Mouse (Mus musculus): ENCODE measurements around the gene Vat1. TPM values are rescaled to one million over a fixed set of nuclear protein-coding genes. Genes with fewer than 3 reads are reported as not detected.
A peak's percentile ranks its signal among the peaks of the same experiment; 100 is the strongest.

Vat1 gene
- total and polyA plus RNA-seq, 3 experiments, result 14.9 to 49.4 (median 29.9) TPM

GRCm38 (mm10) chr11:101485509-101486028, 19.5 kb upstream of the Vat1 start (continued):
- TF ChIP-seq RAD21 (IDR thresholded peaks at IDR 0.05; ENCODE audit: low read depth, low read length), result no peak

GRCm38 (mm10) chr11:101484814-101485213, 18.8 kb upstream of the Vat1 start:
- H3K9ac ChIP-seq (ENCODE audit: insufficient read depth, low read depth), result no peak overlapping the region

GRCm38 (mm10) chr11:101484245-101484644, 18.2 kb upstream of the Vat1 start:
- peaks cover 1 to 6% of the 10 kb centered on the region in 2 experiments; a peak in 3 of 4 replicates for H3K4me1 ChIP-seq (ENCODE audit: control insufficient read depth in 1 of 2, insufficient read depth in 2 of 2)
- H3K79me2 ChIP-seq (replicated peaks; ENCODE audit: control insufficient read depth, extremely low read depth, insufficient read depth, poor library complexity, severe bottlenecking), result no peaks in the 10 kb centered on the region
- no peak overlapping the region for H3K4me3 ChIP-seq (replicated peaks in 1 of 3; ENCODE audit: low read depth in 2 of 3, low read length in 2 of 3, poor library complexity in 1 of 3)
- no peak overlapping the region for H3K27ac ChIP-seq (ENCODE audit: insufficient read depth, low read depth)
- no peak for DNase-seq (ENCODE audit: extremely low read depth)
- in situ Hi-C loops (cut with MboI; ENCODE audit: low pct_ligation_motif_present, low pct_unique_long_range_greater_than_20kb, low sequenced_read_pairs) (no loop called here), dilution Hi-C loops (cut with MboI; ENCODE audit: extremely low pct_ligation_motif_present, extremely low pct_unique_long_range_greater_than_20kb, low sequenced_read_pairs) (no loop called here)
- peaks cover 21 to 36% of the 10 kb centered on the region in 2 experiments for H3K36me3 ChIP-seq (replicated peaks in 1 of 2; ENCODE audit: control insufficient read depth in 1 of 2, insufficient read depth in 1 of 2, low read length in 1 of 2)
- TF ChIP-seq ELF1 (IDR thresholded peaks at IDR 0.05; ENCODE audit: low read depth, low read length) (no peak), USF2 (conservative IDR thresholded peaks at IDR 0.05; ENCODE audit: low read depth, low read length) (no peak), UBTF (IDR thresholded peaks at IDR 0.05; ENCODE audit: low read depth, low read length) (no peak), POLR2A (IDR thresholded peaks at IDR 0.05; ENCODE audit: low read depth, low read length) (no peak), TCF12 (IDR thresholded peaks at IDR 0.05; ENCODE audit: low read depth, low read length) (no peak), TBP (conservative IDR thresholded peaks at IDR 0.05; ENCODE audit: low read depth, low read length) (no peak), NRF1 (IDR thresholded peaks at IDR 0.05; ENCODE audit: low read depth, low read length) (no peak), PAX5 (IDR thresholded peaks at IDR 0.05; ENCODE audit: low read length) (no peak), NELFE (IDR thresholded peaks at IDR 0.05; ENCODE audit: low read depth, low read length) (no peak), BHLHE40 (IDR thresholded peaks at IDR 0.05; ENCODE audit: low read depth, low read length) (no peak), MYC (IDR thresholded peaks at IDR 0.05; ENCODE audit: low read depth, low read length) (no peak), EP300 (IDR thresholded peaks at IDR 0.05; ENCODE audit: low read length) (no peak), HCFC1 (IDR thresholded peaks at IDR 0.05; ENCODE audit: low read depth, low read length) (no peak)
- no peaks in the 10 kb centered on the region for H3K9me3 ChIP-seq (replicated peaks; ENCODE audit: low read length)
- no peaks in the 10 kb centered on the region for H3K27me3 ChIP-seq (replicated peaks)
- H3K9ac ChIP-seq (ENCODE audit: insufficient read depth, low read depth), result no peak overlapping the region
- no peak overlapping the region for H3K4me2 ChIP-seq (ENCODE audit: insufficient read depth, low read depth, poor library complexity, severe bottlenecking)

More at GRCm38 (mm10) chr11:101484814-101485213, 18.8 kb upstream of the Vat1 start:
- H3K27ac ChIP-seq (ENCODE audit: insufficient read depth, low read depth), result no peak overlapping the region
- H3K4me1 ChIP-seq (ENCODE audit: control insufficient read depth in 1 of 2, insufficient read depth in 2 of 2), result peaks cover 0 to 6% of the 10 kb centered on the region in 2 experiments; a peak in 1 of 4 replicates
- no peaks in the 10 kb centered on the region for H3K27me3 ChIP-seq (replicated peaks)
- H3K4me3 ChIP-seq (replicated peaks in 1 of 3; ENCODE audit: low read depth in 2 of 3, low read length in 2 of 3, poor library complexity in 1 of 3), result no peak overlapping the region
- dilution Hi-C loops (cut with MboI; ENCODE audit: extremely low pct_ligation_motif_present, extremely low pct_unique_long_range_greater_than_20kb, low sequenced_read_pairs), result no loop called here
- in situ Hi-C loops (cut with MboI; ENCODE audit: low pct_ligation_motif_present, low pct_unique_long_range_greater_than_20kb, low sequenced_read_pairs), result no loop called here
- H3K79me2 ChIP-seq (replicated peaks; ENCODE audit: control insufficient read depth, extremely low read depth, insufficient read depth, poor library complexity, severe bottlenecking), result no peaks in the 10 kb centered on the region
- TF ChIP-seq E2F4 (IDR thresholded peaks at IDR 0.05; ENCODE audit: insufficient replicate concordance, low read depth, low read length) (no peak), JUN (IDR thresholded peaks at IDR 0.05; ENCODE audit: insufficient read depth, low read depth, low read length) (peak; percentile 7; the same call in 1 of the 2 replicates), CHD1 (IDR thresholded peaks at IDR 0.05; ENCODE audit: low read depth, low read length) (no peak), BHLHE40 (IDR thresholded peaks at IDR 0.05; ENCODE audit: low read depth, low read length) (peak; percentile 39; the same call in 1 of the 2 replicates), IRF4 (IDR thresholded peaks at IDR 0.05; ENCODE audit: low read depth, low read length) (peak; percentile 53; the same call in 1 of the 2 replicates), SMC3 (IDR thresholded peaks at IDR 0.05; ENCODE audit: low read depth, low read length) (no peak), ZNF384 (IDR thresholded peaks at IDR 0.05; ENCODE audit: low read depth, low read length) (peak; percentile 43), MAX (IDR thresholded peaks at IDR 0.05; ENCODE audit: low read length) (no peak), JUND (conservative IDR thresholded peaks at IDR 0.05; ENCODE audit: low read depth, low read length) (0 out of 2 replicates have a peak, but pooled peaks have one; percentile 27), ZKSCAN1 (IDR thresholded peaks at IDR 0.05; ENCODE audit: borderline replicate concordance, low read depth, low read length) (no peak), CHD2 (IDR thresholded peaks at IDR 0.05; ENCODE audit: low read length) (no peak)
- H3K9me3 ChIP-seq (replicated peaks; ENCODE audit: low read length), result no peaks in the 10 kb centered on the region
- no peak for DNase-seq (ENCODE audit: extremely low read depth)
- H3K36me3 ChIP-seq (replicated peaks in 1 of 2; ENCODE audit: control insufficient read depth in 1 of 2, insufficient read depth in 1 of 2, low read length in 1 of 2), result peaks cover 27 to 42% of the 10 kb centered on the region in 2 experiments
- H3K4me2 ChIP-seq (ENCODE audit: insufficient read depth, low read depth, poor library complexity, severe bottlenecking), result no peak overlapping the region
